Mouse (Mus musculus): ENCODE measurements at regions not wholly inside any gene's neighbourhood (a gene's known extent, or its start where the extent isn't known, plus 50 kb on each side); places are given as distances from the start of the nearest gene placed in this dataset.

GRCm38 (mm10) chr15:68811041-68811440 is 2310.3 kb upstream of the Lrrc6 start:
- DNase-seq (ENCODE audit: low spot score), result no peak

- no peak for DNase-seq (ENCODE audit: low spot score)
Measured at GRCm38 (mm10) chr15:68810593-68810992, 2309.9 kb upstream of the Lrrc6 start.

GRCm38 (mm10) chr15:68808175-68808574 is 2307.5 kb upstream of the Lrrc6 start:
- DNase-seq (ENCODE audit: low spot score), result no peak

- DNase-seq (ENCODE audit: low spot score), result no peak
Measured at GRCm38 (mm10) chr15:68804254-68804653, 2303.5 kb upstream of the Lrrc6 start.

GRCm38 (mm10) chr15:68801763-68802162 is 2301.1 kb upstream of the Lrrc6 start:
- DNase-seq (ENCODE audit: low spot score), result no peak

- no peak for DNase-seq (ENCODE audit: low spot score)
Measured at GRCm38 (mm10) chr15:68797406-68797805, 2296.7 kb upstream of the Lrrc6 start.

- DNase-seq (ENCODE audit: low spot score), result no peak
Measured at GRCm38 (mm10) chr15:68795239-68795960, 2294.7 kb upstream of the Lrrc6 start.

GRCm38 (mm10) chr15:68759948-68760347 is 2259.2 kb upstream of the Lrrc6 start:
- no peak for DNase-seq (ENCODE audit: low spot score)

- DNase-seq (ENCODE audit: low spot score), result no peak
Measured at GRCm38 (mm10) chr15:68755255-68755654, 2254.5 kb upstream of the Lrrc6 start.

GRCm38 (mm10) chr15:68754834-68755233 is 2254.1 kb upstream of the Lrrc6 start:
- DNase-seq (ENCODE audit: low spot score), result no peak

GRCm38 (mm10) chr15:68739344-68739743 is 2238.6 kb upstream of the Lrrc6 start:
- no peak for DNase-seq (ENCODE audit: low spot score)

GRCm38 (mm10) chr15:68721250-68721649 is 2220.5 kb upstream of the Lrrc6 start:
- DNase-seq (ENCODE audit: low spot score), result no peak

- no peak for DNase-seq (ENCODE audit: low spot score)
Measured at GRCm38 (mm10) chr15:68719486-68719885, 2218.8 kb upstream of the Lrrc6 start.

- DNase-seq (ENCODE audit: low spot score), result no peak
Measured at GRCm38 (mm10) chr15:68714337-68714736, 2213.6 kb upstream of the Lrrc6 start.

- DNase-seq (ENCODE audit: low spot score), result no peak
Measured at GRCm38 (mm10) chr15:68707306-68707705, 2206.6 kb upstream of the Lrrc6 start.

- no peak for DNase-seq (ENCODE audit: low spot score)
Measured at GRCm38 (mm10) chr15:68695041-68695650, 2194.4 kb upstream of the Lrrc6 start.

GRCm38 (mm10) chr15:68667462-68667861 is 2166.8 kb upstream of the Lrrc6 start:
- no peak for DNase-seq (ENCODE audit: low spot score)

- DNase-seq (ENCODE audit: low spot score), result no peak
Measured at GRCm38 (mm10) chr15:68665331-68665730, 2164.6 kb upstream of the Lrrc6 start.

GRCm38 (mm10) chr15:68656722-68657121 is 2156.0 kb upstream of the Lrrc6 start:
- DNase-seq (ENCODE audit: low spot score), result no peak

- no peak for DNase-seq (ENCODE audit: low spot score)
Measured at GRCm38 (mm10) chr15:68655046-68655445, 2154.3 kb upstream of the Lrrc6 start.

- no peak for DNase-seq (ENCODE audit: low spot score)
Measured at GRCm38 (mm10) chr15:68650609-68651008, 2149.9 kb upstream of the Lrrc6 start.

- no peak for DNase-seq (ENCODE audit: low spot score)
Measured at GRCm38 (mm10) chr15:68650033-68650432, 2149.3 kb upstream of the Lrrc6 start.

GRCm38 (mm10) chr15:68646865-68647264 is 2146.2 kb upstream of the Lrrc6 start:
- DNase-seq (ENCODE audit: low spot score), result no peak

GRCm38 (mm10) chr15:68644862-68645261 is 2144.2 kb upstream of the Lrrc6 start:
- DNase-seq (ENCODE audit: low spot score), result no peak

All from lung, postnatal 25 days (tissue).